Mouse (Mus musculus): ENCODE measurements around the gene Cnbd2.
A peak's percentile ranks its signal among the peaks of the same experiment; 100 is the strongest.

Cnbd2 gene

GRCm38 (mm10) chr2:156311841-156312291, 233 bp upstream of the Cnbd2 start:
- DNase-seq (ENCODE audit: low spot score): peak; percentile 62

GRCm38 (mm10) chr2:156313153-156313552, 1.1 kb downstream of the Cnbd2 start:
- no peak for DNase-seq (ENCODE audit: low spot score)

- DNase-seq (ENCODE audit: low spot score): no peak
Observed at GRCm38 (mm10) chr2:156314811-156315210, 2.7 kb downstream of the Cnbd2 start.

GRCm38 (mm10) chr2:156318491-156318890, 6.4 kb downstream of the Cnbd2 start:
- DNase-seq (ENCODE audit: low spot score): no peak

- DNase-seq (ENCODE audit: low spot score): no peak
Observed at GRCm38 (mm10) chr2:156321538-156321937, 9.4 kb downstream of the Cnbd2 start.

GRCm38 (mm10) chr2:156324116-156324588, 12.1 kb downstream of the Cnbd2 start:
- DNase-seq (ENCODE audit: low spot score): peak; percentile 41

GRCm38 (mm10) chr2:156324681-156325080, 12.6 kb downstream of the Cnbd2 start:
- peak; percentile 56 for DNase-seq (ENCODE audit: low spot score)

- DNase-seq (ENCODE audit: low spot score): no peak
Observed at GRCm38 (mm10) chr2:156330681-156331080, 18.6 kb downstream of the Cnbd2 start.

GRCm38 (mm10) chr2:156331446-156331965, 19.4 kb downstream of the Cnbd2 start:
- DNase-seq (ENCODE audit: low spot score): no peak

- DNase-seq (ENCODE audit: low spot score): no peak
Observed at GRCm38 (mm10) chr2:156340078-156340477, 28.0 kb downstream of the Cnbd2 start.

- DNase-seq (ENCODE audit: low spot score): peak; percentile 17
Observed at GRCm38 (mm10) chr2:156344775-156345532, 32.9 kb downstream of the Cnbd2 start.

GRCm38 (mm10) chr2:156348812-156349211, 36.7 kb downstream of the Cnbd2 start:
- DNase-seq (ENCODE audit: low spot score): no peak

- no peak for DNase-seq (ENCODE audit: low spot score)
Observed at GRCm38 (mm10) chr2:156349286-156349848, 37.3 kb downstream of the Cnbd2 start.

- DNase-seq (ENCODE audit: low spot score): no peak
Observed at GRCm38 (mm10) chr2:156351243-156351642, 39.1 kb downstream of the Cnbd2 start.

GRCm38 (mm10) chr2:156352413-156353165, 40.5 kb downstream of the Cnbd2 start:
- no peak for DNase-seq (ENCODE audit: low spot score)

GRCm38 (mm10) chr2:156353265-156353692, 41.2 kb downstream of the Cnbd2 start:
- no peak for DNase-seq (ENCODE audit: low spot score)

- peak; percentile 18 for DNase-seq (ENCODE audit: low spot score)
Observed at GRCm38 (mm10) chr2:156356031-156356430, 43.9 kb downstream of the Cnbd2 start.

- DNase-seq (ENCODE audit: low spot score): no peak
Observed at GRCm38 (mm10) chr2:156368465-156368864, 56.4 kb downstream of the Cnbd2 start.

GRCm38 (mm10) chr2:156370896-156371295, 58.8 kb downstream of the Cnbd2 start:
- DNase-seq (ENCODE audit: low spot score): no peak

- no peak for DNase-seq (ENCODE audit: low spot score)
Observed at GRCm38 (mm10) chr2:156376956-156377355, 64.9 kb downstream of the Cnbd2 start.

GRCm38 (mm10) chr2:156379929-156380328, 67.8 kb downstream of the Cnbd2 start:
- no peak for DNase-seq (ENCODE audit: low spot score)

GRCm38 (mm10) chr2:156381350-156381749, 69.3 kb downstream of the Cnbd2 start:
- no peak for DNase-seq (ENCODE audit: low spot score)
